ENCODE assay signal across 10 mouse cellular contexts in genomic region chr19:8952241-8952640, GRCm38 (mm10). TPM values are rescaled to one million over a fixed set of nuclear protein-coding genes. Genes with fewer than 3 reads are reported as not detected.
DNase-seq lines count a peak whose midpoint lies in the region; ATAC-seq lines count a peak whose summit lies in the region.
"Had no signal": no experiment of that assay in that cellular context is flagged by ENCODE, and none has a peak within 500 bp of the region (broad histone marks: within the 10 kb centered on the region; RNA-seq: fewer than 3 reads in every experiment).

No protein-coding gene starts in this region.

- no peak for DNase-seq in urinary bladder, adult 18-20 months (ENCODE audit: low spot score in 2 of 2)
- DNase-seq in adrenal gland, adult 18-20 months (ENCODE audit: low spot score in 2 of 2) = no peak
- DNase-seq: lung, postnatal 4 days; retina, postnatal 1 day; thymus, adult 18-20 months had no signal

- H3K36me3 ChIP-seq in megakaryocyte, embryonic 14.5 days (replicated peaks; ENCODE audit: low read length) = peaks cover 73% of the 10 kb centered on the region
- H3K36me3 ChIP-seq in forebrain, embryonic 15.5 days = peaks cover 61% of the 10 kb centered on the region
- H3K36me3 ChIP-seq in limb, embryonic 13.5 days = peaks cover 74% of the 10 kb centered on the region
- H3K36me3 ChIP-seq in neural tube, embryonic 13.5 days = peaks cover 76% of the 10 kb centered on the region

- peak overlapping the region; percentile 55 for H3K9ac ChIP-seq in forebrain, embryonic 15.5 days (replicated peaks)
- no peak overlapping the region for H3K9ac ChIP-seq in limb, embryonic 13.5 days
- H3K9ac ChIP-seq in neural tube, embryonic 13.5 days = peak overlapping the region; percentile 77

- H3K27me3 ChIP-seq in megakaryocyte, embryonic 14.5 days (replicated peaks) = no peaks in the 10 kb centered on the region
- H3K27me3 ChIP-seq in forebrain, embryonic 15.5 days = no peaks in the 10 kb centered on the region
- H3K27me3 ChIP-seq in limb, embryonic 13.5 days = no peaks in the 10 kb centered on the region
- H3K27me3 ChIP-seq in neural tube, embryonic 13.5 days = no peaks in the 10 kb centered on the region

- H3K27ac ChIP-seq in forebrain, embryonic 15.5 days (replicated peaks) = peak overlapping the region; percentile 99
- H3K27ac ChIP-seq in limb, embryonic 13.5 days = no peak overlapping the region; the same call in 1 of the 2 replicates
- H3K27ac ChIP-seq in neural tube, embryonic 13.5 days (replicated peaks) = peak overlapping the region; percentile 94

- H3K4me3 ChIP-seq in megakaryocyte, embryonic 14.5 days (replicated peaks) = peak overlapping the region; percentile 96
- H3K4me3 ChIP-seq in forebrain, embryonic 15.5 days = peak overlapping the region; percentile 94; the same call in 1 of the 2 replicates
- H3K4me3 ChIP-seq in limb, embryonic 13.5 days = no peak overlapping the region
- H3K4me3 ChIP-seq in neural tube, embryonic 13.5 days = peak overlapping the region; percentile 82; the same call in 1 of the 2 replicates

- WGBS in forebrain, embryonic 15.5 days = 36% methylated on average over 9 of the region's 9 CpGs
- 95% methylated on average over 9 of the region's 9 CpGs for WGBS in limb, embryonic 13.5 days
- 82% methylated on average over 9 of the region's 9 CpGs for WGBS in neural tube, embryonic 13.5 days

- peak overlapping the region; percentile 91; the same call in 1 of the 2 replicates for H3K4me2 ChIP-seq in forebrain, embryonic 15.5 days (replicated peaks)
- H3K4me2 ChIP-seq in limb, embryonic 13.5 days (replicated peaks) = peak overlapping the region; percentile 89; the same call in 1 of the 2 replicates
- H3K4me2 ChIP-seq in neural tube, embryonic 13.5 days = no peak overlapping the region

- no peaks in the 10 kb centered on the region for H3K9me3 ChIP-seq in megakaryocyte, embryonic 14.5 days
- H3K9me3 ChIP-seq in forebrain, embryonic 15.5 days = no peaks in the 10 kb centered on the region
- H3K9me3 ChIP-seq in limb, embryonic 13.5 days = no peaks in the 10 kb centered on the region
- no peaks in the 10 kb centered on the region for H3K9me3 ChIP-seq in neural tube, embryonic 13.5 days

- no peak for ATAC-seq in megakaryocyte, adult 5-6 weeks (ENCODE audit: poor library complexity, severe bottlenecking)
- peak; percentile 14 for ATAC-seq in forebrain, embryonic 15.5 days (replicated peaks)
- no peak for ATAC-seq in limb, embryonic 13.5 days (ENCODE audit: low FRiP score, low read depth)
- no peak for ATAC-seq in neural tube, embryonic 13.5 days (ENCODE audit: low read depth)

- peaks cover 47% of the 10 kb centered on the region for H3K4me1 ChIP-seq in megakaryocyte, embryonic 14.5 days
- H3K4me1 ChIP-seq in forebrain, embryonic 15.5 days = peaks cover 45% of the 10 kb centered on the region
- H3K4me1 ChIP-seq in limb, embryonic 13.5 days = peaks cover 26% of the 10 kb centered on the region
- H3K4me1 ChIP-seq in neural tube, embryonic 13.5 days (replicated peaks) = peaks cover 45% of the 10 kb centered on the region

RNA-seq across cellular contexts. Expression of gene Tut1, which starts 1.4 kb away (rescaled TPM):
- 25.5 and 37.3 TPM in 2 replicates for polyA plus RNA-seq in megakaryocyte, embryonic 14.5 days (2012; ENCODE audit: insufficient read depth, low replicate concordance)
- 1.7 and 2.9 TPM in 2 replicates for total RNA-seq in megakaryocyte, adult 5-6 weeks (2015)
- 8.8 and 9.9 TPM in 2 replicates for total RNA-seq in megakaryocyte, adult 5-6 weeks (2017)
- polyA plus RNA-seq in forebrain, embryonic 15.5 days (2015; fragmentation: Nextera tagmentation; extraction: Ambion mirVana) = 34.1 and 34.7 TPM in 2 replicates
- 35.6 and 36.5 TPM in 2 replicates for polyA plus RNA-seq in limb, embryonic 13.5 days (2015; fragmentation: Nextera tagmentation; extraction: Ambion mirVana)
- polyA plus RNA-seq in neural tube, embryonic 13.5 days (2015; fragmentation: Nextera tagmentation; extraction: Ambion mirVana) = 29.2 and 30.1 TPM in 2 replicates
- total RNA-seq in adrenal gland, adult 18-20 months (2021) = 10 to 100 TPM; 23.1 to 26.1 TPM

RNA-seq across cellular contexts. Expression of gene Mta2, which starts 10.6 kb away (rescaled TPM):
- polyA plus RNA-seq in megakaryocyte, embryonic 14.5 days (2012; ENCODE audit: insufficient read depth, low replicate concordance) = 5.1 and 27.3 TPM in 2 replicates
- total RNA-seq in megakaryocyte, adult 5-6 weeks (2015) = 47.3 and 53.3 TPM in 2 replicates
- total RNA-seq in megakaryocyte, adult 5-6 weeks (2017) = 98.8 and 106 TPM in 2 replicates
- polyA plus RNA-seq in forebrain, embryonic 15.5 days (2015; fragmentation: Nextera tagmentation; extraction: Ambion mirVana) = 171 and 175 TPM in 2 replicates
- polyA plus RNA-seq in limb, embryonic 13.5 days (2015; fragmentation: Nextera tagmentation; extraction: Ambion mirVana) = 192 and 193 TPM in 2 replicates
- polyA plus RNA-seq in neural tube, embryonic 13.5 days (2015; fragmentation: Nextera tagmentation; extraction: Ambion mirVana) = 126 and 141 TPM in 2 replicates
- total RNA-seq in adrenal gland, adult 18-20 months (2021) = 10 to 100 TPM; 81.1 to 89.8 TPM

RNA-seq across cellular contexts. Expression of gene Eef1g, which starts 14.6 kb away (rescaled TPM):
- 36.7 and 78.5 TPM in 2 replicates for polyA plus RNA-seq in megakaryocyte, embryonic 14.5 days (2012; ENCODE audit: insufficient read depth, low replicate concordance)
- 319 and 343 TPM in 2 replicates for total RNA-seq in megakaryocyte, adult 5-6 weeks (2015)
- total RNA-seq in megakaryocyte, adult 5-6 weeks (2017) = 206 and 209 TPM in 2 replicates
- polyA plus RNA-seq in forebrain, embryonic 15.5 days (2015; fragmentation: Nextera tagmentation; extraction: Ambion mirVana) = 336 and 348 TPM in 2 replicates
- polyA plus RNA-seq in limb, embryonic 13.5 days (2015; fragmentation: Nextera tagmentation; extraction: Ambion mirVana) = 508 and 512 TPM in 2 replicates
- polyA plus RNA-seq in neural tube, embryonic 13.5 days (2015; fragmentation: Nextera tagmentation; extraction: Ambion mirVana) = 323 and 328 TPM in 2 replicates
- total RNA-seq in adrenal gland, adult 18-20 months (2021) = 100 to 1,000 TPM; 334 to 342 TPM

RNA-seq across cellular contexts. Expression of gene Eml3, which starts 22.9 kb away (rescaled TPM):
- polyA plus RNA-seq in megakaryocyte, embryonic 14.5 days (2012; ENCODE audit: insufficient read depth, low replicate concordance) = 31.6 and 32.2 TPM in 2 replicates
- 17.1 and 18.0 TPM in 2 replicates for total RNA-seq in megakaryocyte, adult 5-6 weeks (2015)
- 29.3 and 32.0 TPM in 2 replicates for total RNA-seq in megakaryocyte, adult 5-6 weeks (2017)
- 10.4 and 11.7 TPM in 2 replicates for polyA plus RNA-seq in forebrain, embryonic 15.5 days (2015; fragmentation: Nextera tagmentation; extraction: Ambion mirVana)
- polyA plus RNA-seq in limb, embryonic 13.5 days (2015; fragmentation: Nextera tagmentation; extraction: Ambion mirVana) = 36.9 and 37.2 TPM in 2 replicates
- 11.8 and 12.2 TPM in 2 replicates for polyA plus RNA-seq in neural tube, embryonic 13.5 days (2015; fragmentation: Nextera tagmentation; extraction: Ambion mirVana)
- total RNA-seq in adrenal gland, adult 18-20 months (2021) = 10 to 100 TPM; 41.5 to 59.5 TPM

RNA-seq across cellular contexts. Expression of gene Rom1, which starts 23.1 kb away (rescaled TPM):
- polyA plus RNA-seq in megakaryocyte, embryonic 14.5 days (2012; ENCODE audit: insufficient read depth, low replicate concordance) = 4.2 and 8.2 TPM in 2 replicates
- 1.4 and 1.8 TPM in 2 replicates for total RNA-seq in megakaryocyte, adult 5-6 weeks (2015)
- total RNA-seq in megakaryocyte, adult 5-6 weeks (2017) = 0.81 and 3.2 TPM in 2 replicates
- polyA plus RNA-seq in forebrain, embryonic 15.5 days (2015; fragmentation: Nextera tagmentation; extraction: Ambion mirVana) = 0.87 and 1.5 TPM in 2 replicates
- 3.2 and 3.7 TPM in 2 replicates for polyA plus RNA-seq in limb, embryonic 13.5 days (2015; fragmentation: Nextera tagmentation; extraction: Ambion mirVana)
- 1.6 and 2.8 TPM in 2 replicates for polyA plus RNA-seq in neural tube, embryonic 13.5 days (2015; fragmentation: Nextera tagmentation; extraction: Ambion mirVana)
- total RNA-seq in adrenal gland, adult 18-20 months (2021) = 10 to 100 TPM; 29.8 to 49.2 TPM
